Mouse (Mus musculus) lung, postnatal 14 days (tissue): ENCODE measurements around the gene Ccn1.

Source experiments
- DNase-seq: peaks from one replicate; pipeline ENCODE4 v3.0.0; 2021

The Ccn1 gene

GRCm38 (mm10) chr3:145614362-145615115 is 35.2 kb downstream of the Ccn1 start:
- DNase-seq, result peak; percentile 60

GRCm38 (mm10) chr3:145613234-145613633 is 36.5 kb downstream of the Ccn1 start:
- DNase-seq, result no peak

- peak; percentile 32 for DNase-seq
These were observed 37.1 kb downstream of the Ccn1 start for GRCm38 (mm10) chr3:145612662-145613061.

- DNase-seq, result no peak
These were observed 41.5 kb downstream of the Ccn1 start for GRCm38 (mm10) chr3:145608320-145608719.

- no peak for DNase-seq
These were observed 44.2 kb downstream of the Ccn1 start for GRCm38 (mm10) chr3:145605437-145606123.

- no peak for DNase-seq
These were observed 47.2 kb downstream of the Ccn1 start for GRCm38 (mm10) chr3:145602410-145603206.

GRCm38 (mm10) chr3:145601345-145601744 is 48.4 kb downstream of the Ccn1 start:
- DNase-seq, result no peak

GRCm38 (mm10) chr3:145600801-145601200 is 49.0 kb downstream of the Ccn1 start:
- no peak for DNase-seq

- DNase-seq, result no peak
These were observed 50.7 kb downstream of the Ccn1 start for GRCm38 (mm10) chr3:145599059-145599458.
